Mouse (Mus musculus): ENCODE data around the gene Efna5. TPM values are rescaled to one million over a fixed set of nuclear protein-coding genes. Genes with fewer than 3 reads are reported as not detected.

Efna5 gene
- total RNA-seq (2023) = 10 to 100 TPM in 1 of 2 experiments, 1 to 10 TPM in 1; 8.7 to 12.3 TPM

DNA sequence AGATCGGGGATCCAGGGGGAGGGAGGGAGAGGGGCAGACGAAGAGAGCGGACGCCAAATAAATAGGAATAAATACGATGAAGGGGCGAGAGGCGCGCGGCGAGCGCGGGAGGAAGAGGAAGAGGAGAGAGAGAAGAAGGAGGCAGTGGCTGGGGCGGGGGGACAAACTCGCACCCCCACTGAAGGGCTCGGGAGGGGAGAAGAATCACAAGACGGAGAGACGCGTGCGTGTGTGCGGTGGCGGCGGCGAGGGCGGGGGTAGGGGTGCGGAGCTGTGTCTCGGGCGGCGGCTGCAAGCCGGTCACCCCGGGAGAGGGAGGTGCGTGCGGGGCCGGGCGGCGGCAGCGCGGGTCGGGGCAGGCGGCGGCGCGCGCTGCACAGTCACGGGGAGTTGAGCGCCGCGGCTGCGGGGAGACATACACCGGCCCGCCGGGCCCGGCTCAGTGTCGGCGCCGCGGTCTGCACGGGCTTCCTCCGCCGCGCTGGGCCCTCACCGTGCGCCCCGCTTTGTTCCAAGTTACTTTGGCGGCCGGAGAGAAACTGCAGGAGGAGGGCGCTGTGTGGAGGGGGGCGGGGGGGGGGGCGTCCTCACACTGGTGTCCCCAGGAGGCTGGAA, at the start of gene Efna5:
Efna5 (minus strand) TSS at position 142 of the 615 bp plus-strand sequence.

All from B cell, adult 67 days (primary cell).